Comparison of ENCODE assay signal across 8 mouse cellular contexts in genomic region chr10:81596611-81597010, GRCm38 (mm10). TPM values are rescaled to one million over a fixed set of nuclear protein-coding genes. Genes with fewer than 3 reads are reported as not detected.
DNase-seq lines count a peak whose midpoint lies in the region; ATAC-seq and TF ChIP-seq lines count a peak whose summit lies in the region.

No protein-coding gene starts in this region.

- no peak for TF ChIP-seq CTCF in liver, postnatal 0 days (IDR thresholded peaks at IDR 0.05; ENCODE audit: low read depth)
- no peak for TF ChIP-seq CTCF in kidney, adult 2 months (conservative IDR thresholded peaks at IDR 0.05; ENCODE audit: insufficient read depth, insufficient read length, low read depth, low read length)

- peak overlapping the region; percentile 87 for H3K27ac ChIP-seq in embryonic facial prominence, embryonic 13.5 days
- H3K27ac ChIP-seq in liver, postnatal 0 days (ENCODE audit: low read depth), result no peak overlapping the region
- peak overlapping the region; percentile 72; the same call in 1 of the 2 replicates for H3K27ac ChIP-seq in stomach, embryonic 14.5 days (ENCODE audit: low read length)
- no peak overlapping the region for H3K27ac ChIP-seq in kidney, adult 2 months (ENCODE audit: insufficient read depth, low read depth, low read length)

- peak; percentile 32 to 51 for DNase-seq in left cerebral cortex, adult 18-20 months (ENCODE audit: low spot score in 2 of 2)
- no peak for DNase-seq in left cerebral cortex, adult 11 months (ENCODE audit: low spot score)
- DNase-seq in heart, postnatal 10 days, result peak; percentile 48 to 50
- no peak for DNase-seq in liver, postnatal 0 days
- DNase-seq in left cerebral cortex, postnatal 4 days, result no peak
- DNase-seq in kidney, adult 2 months, result no peak

- TF ChIP-seq EP300 in liver, postnatal 0 days (IDR thresholded peaks at IDR 0.05; ENCODE audit: low read depth), result no peak

- no peak for TF ChIP-seq POLR2A in kidney, adult 2 months (IDR thresholded peaks at IDR 0.05; ENCODE audit: low read depth, low read length)

- H3K36me3 ChIP-seq in embryonic facial prominence, embryonic 13.5 days, result no peaks in the 10 kb centered on the region
- no peaks in the 10 kb centered on the region for H3K36me3 ChIP-seq in liver, postnatal 0 days (replicated peaks; ENCODE audit: insufficient read depth, low read length)
- H3K36me3 ChIP-seq in stomach, embryonic 14.5 days (ENCODE audit: control insufficient read depth, insufficient read depth, low read length), result no peaks in the 10 kb centered on the region
- H3K36me3 ChIP-seq in kidney, adult 2 months (ENCODE audit: control insufficient read depth, insufficient read depth, low read length), result no peaks in the 10 kb centered on the region

- ATAC-seq in embryonic facial prominence, embryonic 13.5 days (ENCODE audit: insufficient number of reproducible peaks, insufficient read depth, low FRiP score, low TSS enrichment, low read depth), result no peak
- no peak for ATAC-seq in liver, postnatal 0 days
- no peak for ATAC-seq in stomach, embryonic 14.5 days (ENCODE audit: insufficient number of reproducible peaks, insufficient read depth, low FRiP score, low read depth)

- peaks cover 22% of the 10 kb centered on the region for H3K27me3 ChIP-seq in embryonic facial prominence, embryonic 13.5 days
- no peaks in the 10 kb centered on the region for H3K27me3 ChIP-seq in liver, postnatal 0 days (ENCODE audit: insufficient read depth, low read length)
- H3K27me3 ChIP-seq in stomach, embryonic 14.5 days (ENCODE audit: control insufficient read depth, insufficient read depth, low read length), result no peaks in the 10 kb centered on the region
- H3K27me3 ChIP-seq in kidney, adult 2 months (replicated peaks; ENCODE audit: control insufficient read depth, insufficient read depth, low read length), result no peaks in the 10 kb centered on the region

- no peaks in the 10 kb centered on the region for H3K9me3 ChIP-seq in embryonic facial prominence, embryonic 13.5 days
- no peaks in the 10 kb centered on the region for H3K9me3 ChIP-seq in liver, postnatal 0 days (ENCODE audit: low read length)
- no peaks in the 10 kb centered on the region for H3K9me3 ChIP-seq in stomach, embryonic 14.5 days (ENCODE audit: control insufficient read depth, low read depth, low read length)

- intact Hi-C loops in heart, postnatal 10 days (cut with DNase I), result no loop called here
- intact Hi-C loops in left cerebral cortex, postnatal 4 days (cut with DNase I), result no loop called here

- H3K9ac ChIP-seq in embryonic facial prominence, embryonic 13.5 days, result peak overlapping the region; percentile 46
- no peak overlapping the region; the same call in 1 of the 2 replicates for H3K9ac ChIP-seq in liver, postnatal 0 days (replicated peaks)
- H3K9ac ChIP-seq in stomach, embryonic 14.5 days (replicated peaks; ENCODE audit: low read depth, low read length), result 0 out of 2 replicates have a peak overlapping the region, but pooled peaks have one; percentile 6

- WGBS in embryonic facial prominence, embryonic 13.5 days, result 0% methylated on average over 10 of the region's 10 CpGs
- 18% methylated on average over 10 of the region's 10 CpGs for WGBS in liver, postnatal 0 days (ENCODE audit: insufficient replicate concordance)
- WGBS in stomach, embryonic 14.5 days, result 8% methylated on average over 10 of the region's 10 CpGs
- WGBS in kidney, adult 2 months, result 25% methylated on average over 10 of the region's 10 CpGs

- peak overlapping the region; percentile 20 for H3K4me3 ChIP-seq in embryonic facial prominence, embryonic 13.5 days
- peak overlapping the region; percentile 23; the same call in 1 of the 2 replicates for H3K4me3 ChIP-seq in liver, postnatal 0 days (ENCODE audit: low read depth, low read length)
- peak overlapping the region; percentile 19; the same call in 1 of the 2 replicates for H3K4me3 ChIP-seq in stomach, embryonic 14.5 days (ENCODE audit: low read depth, low read length)
- no peak overlapping the region for H3K4me3 ChIP-seq in kidney, adult 2 months (ENCODE audit: insufficient read depth, low read depth, low read length)

- peak overlapping the region; percentile 53 for H3K4me2 ChIP-seq in embryonic facial prominence, embryonic 13.5 days
- H3K4me2 ChIP-seq in liver, postnatal 0 days (ENCODE audit: low read depth, low read length), result peak overlapping the region; percentile 67
- peak overlapping the region; percentile 42 for H3K4me2 ChIP-seq in stomach, embryonic 14.5 days (replicated peaks; ENCODE audit: low read depth, low read length)

- H3K4me1 ChIP-seq in embryonic facial prominence, embryonic 13.5 days, result peaks cover 58% of the 10 kb centered on the region
- peaks cover 34% of the 10 kb centered on the region for H3K4me1 ChIP-seq in liver, postnatal 0 days (ENCODE audit: insufficient read depth)
- H3K4me1 ChIP-seq in stomach, embryonic 14.5 days (ENCODE audit: control insufficient read depth, insufficient read depth, low read length), result peaks cover 36% of the 10 kb centered on the region
- H3K4me1 ChIP-seq in kidney, adult 2 months (ENCODE audit: control insufficient read depth, insufficient read depth, low read length), result peaks cover 5% of the 10 kb centered on the region; the same call in 1 of the 2 replicates

RNA-seq across cellular contexts. Expression of gene Tle6, which starts 4.3 kb away (rescaled TPM):
- total RNA-seq in left cerebral cortex, adult 18-20 months (2021), result 10 to 100 TPM; 11.4 to 11.8 TPM
- polyA plus RNA-seq in embryonic facial prominence, embryonic 13.5 days (2015; fragmentation: Nextera tagmentation; extraction: Ambion mirVana), result 12.8 and 17.2 TPM in 2 replicates
- total RNA-seq in heart, postnatal 10 days (2021), result 10 to 100 TPM; 10.2 to 11.1 TPM
- 2.9 and 3.0 TPM in 2 replicates for polyA plus RNA-seq in liver, postnatal 0 days (2015; fragmentation: Nextera tagmentation; extraction: Ambion mirVana)
- polyA plus RNA-seq in stomach, embryonic 14.5 days (2014; fragmentation: Nextera tagmentation; extraction: Ambion mirVana), result 14.3 and 18.2 TPM in 2 replicates
- 1 to 10 TPM; 2.2 to 3.2 TPM for total RNA-seq in left cerebral cortex, postnatal 4 days (2021)
- 3.9 and 4.3 TPM in 2 replicates for polyA plus RNA-seq in kidney, adult 2 months (2012; rRNA removed)

RNA-seq across cellular contexts. Expression of gene BC025920, which starts 9.5 kb away (rescaled TPM):
- 1 to 10 TPM; 2.6 to 3.3 TPM for total RNA-seq in left cerebral cortex, adult 18-20 months (2021)
- polyA plus RNA-seq in embryonic facial prominence, embryonic 13.5 days (2015; fragmentation: Nextera tagmentation; extraction: Ambion mirVana), result 1.3 and 2.0 TPM in 2 replicates
- 1 to 10 TPM; 1.3 to 1.4 TPM for total RNA-seq in heart, postnatal 10 days (2021)
- 0.13 TPM in 2 replicates for polyA plus RNA-seq in liver, postnatal 0 days (2015; fragmentation: Nextera tagmentation; extraction: Ambion mirVana)
- polyA plus RNA-seq in stomach, embryonic 14.5 days (2014; fragmentation: Nextera tagmentation; extraction: Ambion mirVana), result 0.57 and 0.69 TPM in 2 replicates
- total RNA-seq in left cerebral cortex, postnatal 4 days (2021), result 1 to 10 TPM; 2.5 to 2.7 TPM
- polyA plus RNA-seq in kidney, adult 2 months (2012; rRNA removed), result 1.0 and 1.1 TPM in 2 replicates

RNA-seq across cellular contexts. Expression of gene Tle2, which starts 22.2 kb away (rescaled TPM):
- total RNA-seq in left cerebral cortex, adult 18-20 months (2021), result 10 to 100 TPM; 41.3 to 42.4 TPM
- polyA plus RNA-seq in embryonic facial prominence, embryonic 13.5 days (2015; fragmentation: Nextera tagmentation; extraction: Ambion mirVana), result 63.4 and 71.4 TPM in 2 replicates
- 10 to 100 TPM in 1 of 2 experiments, 1 to 10 TPM in 1; 8.1 to 11.2 TPM for total RNA-seq in heart, postnatal 10 days (2021)
- 1.2 and 2.2 TPM in 2 replicates for polyA plus RNA-seq in liver, postnatal 0 days (2015; fragmentation: Nextera tagmentation; extraction: Ambion mirVana)
- 17.7 and 19.1 TPM in 2 replicates for polyA plus RNA-seq in stomach, embryonic 14.5 days (2014; fragmentation: Nextera tagmentation; extraction: Ambion mirVana)
- 10 to 100 TPM; 34.0 to 44.5 TPM for total RNA-seq in left cerebral cortex, postnatal 4 days (2021)
- polyA plus RNA-seq in kidney, adult 2 months (2012; rRNA removed), result 63.7 and 93.5 TPM in 2 replicates

RNA-seq across cellular contexts. Expression of gene Sirt6, which starts 31.0 kb away (rescaled TPM):
- total RNA-seq in left cerebral cortex, adult 18-20 months (2021), result 10 to 100 TPM; 26.2 to 26.6 TPM
- polyA plus RNA-seq in embryonic facial prominence, embryonic 13.5 days (2015; fragmentation: Nextera tagmentation; extraction: Ambion mirVana), result 52.7 and 54.9 TPM in 2 replicates
- 10 to 100 TPM; 12.8 to 14.2 TPM for total RNA-seq in heart, postnatal 10 days (2021)
- 4.5 and 6.1 TPM in 2 replicates for polyA plus RNA-seq in liver, postnatal 0 days (2015; fragmentation: Nextera tagmentation; extraction: Ambion mirVana)
- polyA plus RNA-seq in stomach, embryonic 14.5 days (2014; fragmentation: Nextera tagmentation; extraction: Ambion mirVana), result 33.4 and 43.4 TPM in 2 replicates
- total RNA-seq in left cerebral cortex, postnatal 4 days (2021), result 10 to 100 TPM; 37.4 to 38.1 TPM
- polyA plus RNA-seq in kidney, adult 2 months (2012; rRNA removed), result 16.3 and 19.7 TPM in 2 replicates

RNA-seq across cellular contexts. Expression of gene Ankrd24, which starts 31.7 kb away (rescaled TPM):
- total RNA-seq in left cerebral cortex, adult 18-20 months (2021), result 10 to 100 TPM; 44.4 to 46.4 TPM
- polyA plus RNA-seq in embryonic facial prominence, embryonic 13.5 days (2015; fragmentation: Nextera tagmentation; extraction: Ambion mirVana), result 13.6 and 14.5 TPM in 2 replicates
- 10 to 100 TPM; 13.9 to 16.6 TPM for total RNA-seq in heart, postnatal 10 days (2021)
- 1.8 and 2.1 TPM in 2 replicates for polyA plus RNA-seq in liver, postnatal 0 days (2015; fragmentation: Nextera tagmentation; extraction: Ambion mirVana)
- polyA plus RNA-seq in stomach, embryonic 14.5 days (2014; fragmentation: Nextera tagmentation; extraction: Ambion mirVana), result 7.8 and 9.1 TPM in 2 replicates
- total RNA-seq in left cerebral cortex, postnatal 4 days (2021), result 10 to 100 TPM; 37.9 to 44.6 TPM
- polyA plus RNA-seq in kidney, adult 2 months (2012; rRNA removed), result 67.1 and 81.0 TPM in 2 replicates

Comparison
In these comparisons a context has a peak if more than half of its experiments do, and no peak if none do; other contexts are left out.
1. DNase-seq: peak in left cerebral cortex, adult 18-20 months (2 of 2) and heart, postnatal 10 days (2 of 2); none in left cerebral cortex, adult 11 months (single experiment), liver, postnatal 0 days (single experiment), left cerebral cortex, postnatal 4 days (single experiment) and kidney, adult 2 months (single experiment).
2. H3K27ac ChIP-seq: peak in embryonic facial prominence, embryonic 13.5 days (single experiment) and stomach, embryonic 14.5 days (single experiment); none in liver, postnatal 0 days (single experiment) and kidney, adult 2 months (single experiment).
3. Peak in every context shown above with its lines, with median percentiles within 50 percentile points of each other: H3K4me2 ChIP-seq.